Mouse (Mus musculus) hindbrain, embryonic 14.5 days (tissue): ENCODE results near the gene Bmp3. TPM values are rescaled to one million over a fixed set of nuclear protein-coding genes. Genes with fewer than 3 reads are reported as not detected.

Source experiments
- ATAC-seq: fragments of 200-750 bp; cut with Nextera tagmentation; 2 replicates; pipeline ENCODE4 v1.8.0; 2017; ENCODE audit warnings: moderate number of reproducible peaks, mild to moderate bottlenecking, moderate TSS enrichment, moderate library complexity; ENCODE audit not compliant: low FRiP score
- DNase-seq: peaks from one replicate; pipeline ENCODE4 v3.0.0-alpha.2; 2015; ENCODE audit warnings: low spot score
- H3K27ac ChIP-seq: fragments of 300-500 bp; sonication (generic); 2 replicates; pipeline ENCODE4 v1.5.1; 2014; ENCODE audit warnings: mild to moderate bottlenecking, moderate library complexity
- H3K27me3 ChIP-seq: fragments of 300-500 bp; sonication (generic); 2 replicates; pipeline ENCODE4 v1.6.1; 2014; ENCODE audit warnings: mild to moderate bottlenecking, low read length, mixed read lengths; ENCODE audit not compliant: control insufficient read depth, insufficient read depth
- H3K36me3 ChIP-seq: fragments of 300-500 bp; sonication (generic); replicated peaks from 2 replicates; pipeline ENCODE4 v1.6.1; 2014; ENCODE audit not compliant: control insufficient read depth, insufficient read depth
- H3K4me1 ChIP-seq: fragments of 300-500 bp; sonication (generic); replicated peaks from 2 replicates; pipeline ENCODE4 v1.6.1; 2014; ENCODE audit warnings: antibody characterized with exemption, low read length, mixed read lengths; ENCODE audit not compliant: control insufficient read depth, insufficient read depth
- H3K4me2 ChIP-seq: fragments of 300-500 bp; sonication (generic); replicated peaks from 2 replicates; pipeline ENCODE4 v1.6.1; 2014; ENCODE audit warnings: mild to moderate bottlenecking, moderate library complexity
- H3K4me3 ChIP-seq: fragments of 300-500 bp; sonication (generic); replicated peaks from 2 replicates; pipeline ENCODE4 v1.5.1; 2014; ENCODE audit warnings: mild to moderate bottlenecking, low read length
- H3K9ac ChIP-seq: fragments of 300-500 bp; sonication (generic); 2 replicates; pipeline ENCODE4 v1.6.1; 2014
- H3K9me3 ChIP-seq: fragments of 300-500 bp; sonication (generic); 2 replicates; pipeline ENCODE4 v1.6.1; 2016; ENCODE audit warnings: low read length; ENCODE audit not compliant: control insufficient read depth
- WGBS: fragments of 180-500 bp; shearing (Covaris S2); extraction: QIAGEN DNeasy Blood & Tissue Kit; methylation state at CpG from one replicate; pipeline ENCODE4 v1.1.7; 2014; 5-methylcytosine and 5-hydroxymethylcytosine counted together
- polyA plus RNA-seq: library from polyadenylated mRNA; unstranded; fragments of >200 nt; fragmentation: Nextera tagmentation; extraction: Ambion mirVana; gene quantifications from 2 replicates; pipeline ENCODE4 v1.2.1, GENCODE M21; 2014

Gene Bmp3
- polyA plus RNA-seq, 1 experiment from 2014 or later, result 2.2 TPM

- WGBS, result 86% methylated on average over 2 of the region's 2 CpGs
Observed at GRCm38 (mm10) chr5:98890544-98891050, 36.4 kb downstream of the Bmp3 start.

DNA sequence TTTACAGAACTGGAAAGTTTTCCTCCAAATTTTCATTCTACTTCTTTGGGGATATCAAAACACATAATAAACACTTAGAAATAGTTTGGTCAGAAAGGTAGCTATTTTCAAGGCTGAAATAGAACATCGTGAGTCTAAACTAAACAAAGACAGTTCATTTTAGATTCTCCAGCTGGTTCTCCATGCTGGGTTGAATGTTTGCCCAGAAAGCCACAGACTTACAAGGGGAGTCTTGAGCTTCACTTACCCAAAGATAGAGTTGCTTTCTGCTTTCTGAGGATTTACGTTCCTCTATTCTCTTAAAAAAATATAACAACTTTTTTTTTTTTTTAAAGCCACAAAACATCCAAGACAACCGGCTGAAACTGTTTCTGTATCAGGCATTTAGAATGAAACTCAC lies 40.1 kb downstream of the Bmp3 start:
- no peaks in the 10 kb centered on the region for H3K27me3 ChIP-seq
- H3K9me3 ChIP-seq, result no peaks in the 10 kb centered on the region
- no peaks in the 10 kb centered on the region for H3K4me1 ChIP-seq
- ATAC-seq (no peak), DNase-seq (no peak)
- no peaks in the 10 kb centered on the region for H3K36me3 ChIP-seq
- no peak overlapping the region for H3K9ac ChIP-seq
- H3K4me3 ChIP-seq, result no peak overlapping the region
- H3K27ac ChIP-seq, result no peak overlapping the region
- H3K4me2 ChIP-seq, result no peak overlapping the region
- 86% methylated on average over 3 of the region's 3 CpGs for WGBS

More at GRCm38 (mm10) chr5:98890544-98891050, 36.4 kb downstream of the Bmp3 start:
- ATAC-seq (no peak), DNase-seq (no peak)
- Histone ChIP-seq H3K9me3 (no peaks in the 10 kb centered on the region), H3K9ac (no peak overlapping the region), H3K4me3 (no peak overlapping the region), H3K27me3 (no peaks in the 10 kb centered on the region), H3K4me2 (no peak overlapping the region), H3K36me3 (no peaks in the 10 kb centered on the region), H3K4me1 (no peaks in the 10 kb centered on the region), H3K27ac (no peak overlapping the region)

GRCm38 (mm10) chr5:98897946-98898345 lies 43.7 kb downstream of the Bmp3 start:
- no peaks in the 10 kb centered on the region for H3K36me3 ChIP-seq

GRCm38 (mm10) chr5:98900926-98901325 lies 46.7 kb downstream of the Bmp3 start:
- no peak for ATAC-seq
- Histone ChIP-seq H3K27me3 (no peaks in the 10 kb centered on the region), H3K4me1 (no peaks in the 10 kb centered on the region), H3K4me2 (no peak overlapping the region), H3K9ac (no peak overlapping the region), H3K27ac (no peak overlapping the region), H3K36me3 (no peaks in the 10 kb centered on the region), H3K9me3 (peaks cover 2% of the 10 kb centered on the region; the same call in 1 of the 2 replicates), H3K4me3 (no peak overlapping the region)
- WGBS, result 92% methylated on average over 5 of the region's 5 CpGs
- DNase-seq, result no peak

More at GRCm38 (mm10) chr5:98897946-98898345, 43.7 kb downstream of the Bmp3 start:
- ATAC-seq, result no peak
- H3K27ac ChIP-seq, result no peak overlapping the region
- H3K27me3 ChIP-seq, result no peaks in the 10 kb centered on the region
- no peak overlapping the region for H3K4me2 ChIP-seq
- H3K9me3 ChIP-seq, result no peaks in the 10 kb centered on the region
- no peak for DNase-seq
- H3K4me3 ChIP-seq, result no peak overlapping the region
- H3K9ac ChIP-seq, result no peak overlapping the region
- no peaks in the 10 kb centered on the region for H3K4me1 ChIP-seq

GRCm38 (mm10) chr5:98902339-98902738 lies 48.1 kb downstream of the Bmp3 start:
- no peak overlapping the region for H3K27ac ChIP-seq
- ATAC-seq (no peak), DNase-seq (peak; percentile 78)
- no peaks in the 10 kb centered on the region for H3K27me3 ChIP-seq
- no peak overlapping the region for H3K9ac ChIP-seq
- peaks cover 6% of the 10 kb centered on the region; the same call in 1 of the 2 replicates for H3K9me3 ChIP-seq
- WGBS, result 70% methylated on average over 4 of the region's 4 CpGs
- H3K4me3 ChIP-seq, result no peak overlapping the region
- no peaks in the 10 kb centered on the region for H3K4me1 ChIP-seq
- H3K36me3 ChIP-seq, result no peaks in the 10 kb centered on the region
- no peak overlapping the region for H3K4me2 ChIP-seq

- H3K27me3 ChIP-seq, result no peaks in the 10 kb centered on the region
- no peaks in the 10 kb centered on the region for H3K36me3 ChIP-seq
- H3K4me1 ChIP-seq, result no peaks in the 10 kb centered on the region
- H3K9ac ChIP-seq, result no peak overlapping the region
- DNase-seq (no peak), ATAC-seq (no peak)
- no peak overlapping the region for H3K4me3 ChIP-seq
- no peak overlapping the region for H3K27ac ChIP-seq
- no peak overlapping the region for H3K4me2 ChIP-seq
- no peaks in the 10 kb centered on the region for H3K9me3 ChIP-seq
- WGBS, result 94% methylated on average over 5 of the region's 5 CpGs
Observed at GRCm38 (mm10) chr5:98918716-98919115, 64.5 kb downstream of the Bmp3 start.

DNA sequence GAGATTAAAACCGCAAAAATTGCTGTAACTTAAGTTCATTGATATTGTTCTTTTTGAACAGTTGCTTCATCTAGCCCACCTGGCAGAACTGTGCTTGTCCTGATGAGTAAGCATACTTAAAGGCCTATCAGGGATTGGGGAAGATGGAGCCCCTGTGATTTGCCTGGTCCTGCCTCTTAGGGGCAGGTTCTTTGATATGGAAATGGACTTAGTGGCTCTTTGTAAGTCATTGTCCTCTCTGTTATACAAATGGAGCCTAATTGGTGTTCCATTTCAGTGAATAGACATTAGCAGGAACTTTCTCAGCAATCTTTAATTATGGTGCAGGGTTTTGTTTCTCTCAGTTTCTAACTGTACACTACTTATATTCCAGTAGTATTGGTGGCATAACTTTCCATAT lies 67.4 kb downstream of the Bmp3 start:
- Histone ChIP-seq H3K36me3 (no peaks in the 10 kb centered on the region), H3K4me2 (no peak overlapping the region), H3K4me1 (no peaks in the 10 kb centered on the region), H3K9ac (no peak overlapping the region), H3K27me3 (no peaks in the 10 kb centered on the region), H3K27ac (no peak overlapping the region), H3K4me3 (no peak overlapping the region), H3K9me3 (no peaks in the 10 kb centered on the region)
- DNase-seq (no peak), ATAC-seq (no peak)
- 68% methylated on average over 1 of the region's 1 CpGs for WGBS

- Histone ChIP-seq H3K36me3 (no peaks in the 10 kb centered on the region), H3K9me3 (no peaks in the 10 kb centered on the region), H3K9ac (no peak overlapping the region), H3K27me3 (no peaks in the 10 kb centered on the region), H3K27ac (no peak overlapping the region), H3K4me1 (no peaks in the 10 kb centered on the region), H3K4me2 (no peak overlapping the region), H3K4me3 (no peak overlapping the region)
- no peak for DNase-seq
- ATAC-seq, result no peak
- 97% methylated on average over 3 of the region's 3 CpGs for WGBS
Observed at GRCm38 (mm10) chr5:98922921-98923320, 68.7 kb downstream of the Bmp3 start.
